Mouse (Mus musculus): ENCODE data around the gene Fbxl14. TPM values are rescaled to one million over a fixed set of nuclear protein-coding genes. Genes with fewer than 3 reads are reported as not detected.

Gene Fbxl14
- polyA plus RNA-seq, 1 experiment from 2014 or later = 2.9 TPM

DNA sequence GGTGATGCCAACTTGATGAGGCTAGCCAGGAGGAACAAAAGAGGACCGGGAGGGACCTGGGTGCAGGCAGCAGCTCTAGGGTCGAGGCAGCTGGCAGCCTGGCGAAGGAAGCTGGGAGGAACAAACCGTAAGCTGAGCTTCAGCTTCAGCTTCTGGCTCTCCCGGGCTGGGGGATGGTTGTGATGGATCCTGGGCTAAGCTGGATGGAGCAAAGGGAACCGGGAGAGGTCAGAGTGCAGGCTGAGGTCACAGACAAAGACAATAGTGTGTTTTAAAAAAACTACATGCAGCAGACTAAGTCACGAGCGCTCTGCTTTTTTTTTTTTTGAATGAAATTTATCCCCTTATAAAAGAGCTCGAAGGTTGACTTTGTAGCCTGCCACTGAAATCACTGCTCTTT, 41.3 kb downstream of the Fbxl14 start:
- TF ChIP-seq EP300 (optimal IDR thresholded peaks at IDR 0.05) (no peak), CTCF (IDR thresholded peaks at IDR 0.05; ENCODE audit: low read depth) (no peak)
- H3K9ac ChIP-seq (ENCODE audit: low read length) = no peak overlapping the region
- H3K36me3 ChIP-seq (ENCODE audit: control insufficient read depth, insufficient read depth, low read length) = no peaks in the 10 kb centered on the region
- no peak overlapping the region for H3K4me2 ChIP-seq (replicated peaks; ENCODE audit: low read depth)
- no peak overlapping the region for H3K4me3 ChIP-seq (ENCODE audit: low read depth, low read length)
- no peaks in the 10 kb centered on the region for H3K4me1 ChIP-seq (replicated peaks; ENCODE audit: control insufficient read depth, insufficient read depth)
- WGBS = 38% methylated on average over 9 of the region's 9 CpGs
- no peak for DNase-seq (ENCODE audit: low spot score)
- H3K9me3 ChIP-seq (ENCODE audit: control insufficient read depth, low read length) = no peaks in the 10 kb centered on the region
- H3K27me3 ChIP-seq (ENCODE audit: control insufficient read depth, insufficient read depth, low read length) = no peaks in the 10 kb centered on the region
- no peak for ATAC-seq (ENCODE audit: low FRiP score, low TSS enrichment)
- H3K27ac ChIP-seq (replicated peaks) = no peak overlapping the region

DNA sequence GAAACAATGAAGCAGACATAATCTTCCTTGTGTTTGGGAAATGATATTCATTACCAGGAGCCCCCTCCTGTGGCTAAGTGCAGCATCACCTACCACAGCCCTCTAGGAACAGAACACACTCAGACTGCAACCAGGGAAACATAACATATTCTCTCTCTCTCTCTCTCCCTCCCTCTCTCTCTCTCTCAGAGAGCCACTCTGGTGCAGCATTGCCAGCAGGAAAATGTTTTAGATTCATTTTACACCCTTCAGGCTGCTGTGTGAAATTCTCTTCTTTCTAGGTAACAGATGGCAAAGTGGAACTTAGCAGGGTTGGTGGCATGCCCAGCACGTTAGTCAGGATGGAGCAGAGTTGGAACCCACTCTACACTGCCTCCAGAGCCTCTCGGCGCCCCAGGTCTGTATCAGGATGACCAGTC, 42.0 kb downstream of the Fbxl14 start:
- no peak for ATAC-seq (ENCODE audit: low FRiP score, low TSS enrichment)

DNA sequence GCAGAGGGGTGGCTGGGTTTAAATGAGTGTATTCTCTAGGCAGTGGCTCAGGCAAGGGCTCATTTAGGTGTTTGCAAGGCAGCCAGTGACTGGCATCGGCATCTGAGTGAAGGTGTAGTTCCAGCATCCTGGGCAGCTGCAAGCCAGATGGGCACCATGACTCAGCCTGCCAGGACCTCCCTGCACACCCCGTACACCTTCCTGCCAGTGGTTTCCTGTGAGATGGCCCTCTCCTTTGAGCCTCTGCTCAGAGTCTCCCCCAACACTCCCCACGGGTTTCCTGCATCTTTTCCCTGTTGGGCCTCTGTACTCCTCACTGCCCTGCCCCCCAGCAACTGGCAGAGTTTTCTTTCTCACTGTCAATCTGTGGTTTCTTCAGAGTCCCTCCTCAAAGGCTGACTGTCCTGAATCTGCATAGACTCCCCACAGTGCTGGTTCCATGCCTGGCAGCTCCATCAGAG, 42.5 kb downstream of the Fbxl14 start:
- no peaks in the 10 kb centered on the region for H3K4me1 ChIP-seq (replicated peaks; ENCODE audit: control insufficient read depth, insufficient read depth)
- no peak overlapping the region for H3K4me2 ChIP-seq (replicated peaks; ENCODE audit: low read depth)
- TF ChIP-seq CTCF (IDR thresholded peaks at IDR 0.05; ENCODE audit: low read depth) (no peak), EP300 (optimal IDR thresholded peaks at IDR 0.05) (no peak)
- no peaks in the 10 kb centered on the region for H3K27me3 ChIP-seq (ENCODE audit: control insufficient read depth, insufficient read depth, low read length)
- no peak overlapping the region for H3K9ac ChIP-seq (ENCODE audit: low read length)
- no peak overlapping the region for H3K4me3 ChIP-seq (ENCODE audit: low read depth, low read length)
- 43% methylated on average over 3 of the region's 3 CpGs for WGBS
- no peaks in the 10 kb centered on the region for H3K36me3 ChIP-seq (ENCODE audit: control insufficient read depth, insufficient read depth, low read length)
- no peak overlapping the region for H3K27ac ChIP-seq (replicated peaks)
- no peaks in the 10 kb centered on the region for H3K9me3 ChIP-seq (ENCODE audit: control insufficient read depth, low read length)
- ATAC-seq (ENCODE audit: low FRiP score, low TSS enrichment) = no peak
- no peak for DNase-seq (ENCODE audit: low spot score)

More for the DNA sequence above, 42.0 kb downstream of the Fbxl14 start:
- Histone ChIP-seq H3K27ac (replicated peaks) (no peak overlapping the region), H3K36me3 (ENCODE audit: control insufficient read depth, insufficient read depth, low read length) (no peaks in the 10 kb centered on the region), H3K27me3 (ENCODE audit: control insufficient read depth, insufficient read depth, low read length) (no peaks in the 10 kb centered on the region), H3K4me2 (replicated peaks; ENCODE audit: low read depth) (no peak overlapping the region), H3K9me3 (ENCODE audit: control insufficient read depth, low read length) (no peaks in the 10 kb centered on the region), H3K9ac (ENCODE audit: low read length) (no peak overlapping the region), H3K4me3 (ENCODE audit: low read depth, low read length) (no peak overlapping the region), H3K4me1 (replicated peaks; ENCODE audit: control insufficient read depth, insufficient read depth) (no peaks in the 10 kb centered on the region)
- TF ChIP-seq EP300 (optimal IDR thresholded peaks at IDR 0.05) = no peak
- TF ChIP-seq CTCF (IDR thresholded peaks at IDR 0.05; ENCODE audit: low read depth) = peak; percentile 43
- 78% methylated on average over 3 of the region's 3 CpGs for WGBS
- no peak for DNase-seq (ENCODE audit: low spot score)

DNA sequence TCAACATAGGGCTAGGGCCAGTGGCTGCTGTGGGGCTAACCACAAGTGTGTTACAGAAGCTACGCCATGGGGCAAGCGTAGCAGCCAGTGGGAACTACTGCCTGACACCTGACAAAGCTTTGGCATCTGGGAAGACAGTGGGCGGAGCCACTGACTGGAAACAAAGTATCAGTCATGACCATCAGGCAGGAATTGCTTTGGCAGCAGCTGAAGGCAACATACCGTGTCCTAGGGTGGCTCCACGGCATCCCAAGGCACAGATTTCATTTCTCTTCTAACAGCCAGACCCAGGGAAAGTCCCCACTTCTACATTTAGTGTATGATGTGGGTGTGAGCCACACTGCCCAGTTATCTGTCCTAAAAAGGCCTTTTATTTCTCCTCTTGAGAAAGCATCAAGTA, 47.0 kb downstream of the Fbxl14 start:
- Histone ChIP-seq H3K27ac (replicated peaks) (no peak overlapping the region), H3K9ac (ENCODE audit: low read length) (no peak overlapping the region)

DNA sequence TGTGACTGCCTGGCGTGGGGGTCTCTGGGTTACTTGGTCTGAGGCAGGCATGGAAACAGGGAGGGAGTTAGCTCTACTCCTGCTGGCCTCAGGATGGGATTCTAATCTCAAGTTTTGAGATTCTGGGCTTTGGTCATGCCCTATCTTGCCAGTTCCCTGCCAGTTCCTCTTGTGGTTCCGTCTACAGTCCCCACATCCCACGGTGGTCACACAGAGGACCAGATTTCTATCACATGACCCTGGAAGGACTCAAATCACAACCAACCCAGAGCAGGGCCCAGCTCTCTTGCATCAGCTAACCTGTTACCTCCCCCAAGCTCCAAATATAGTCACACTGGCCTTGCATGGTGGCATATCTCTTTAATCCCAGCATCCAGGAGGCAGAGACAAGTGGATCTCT, 50.2 kb downstream of the Fbxl14 start:
- 85% methylated on average over 3 of the region's 3 CpGs for WGBS

More for the DNA sequence above, 47.0 kb downstream of the Fbxl14 start:
- Histone ChIP-seq H3K36me3 (ENCODE audit: control insufficient read depth, insufficient read depth, low read length) (no peaks in the 10 kb centered on the region), H3K9me3 (ENCODE audit: control insufficient read depth, low read length) (no peaks in the 10 kb centered on the region), H3K27me3 (ENCODE audit: control insufficient read depth, insufficient read depth, low read length) (no peaks in the 10 kb centered on the region), H3K4me1 (replicated peaks; ENCODE audit: control insufficient read depth, insufficient read depth) (no peaks in the 10 kb centered on the region), H3K4me3 (ENCODE audit: low read depth, low read length) (no peak overlapping the region), H3K4me2 (replicated peaks; ENCODE audit: low read depth) (no peak overlapping the region)
- no peak for DNase-seq (ENCODE audit: low spot score)
- WGBS = 70% methylated on average over 5 of the region's 5 CpGs
- no peak for TF ChIP-seq CTCF (IDR thresholded peaks at IDR 0.05; ENCODE audit: low read depth)
- no peak for TF ChIP-seq EP300 (optimal IDR thresholded peaks at IDR 0.05)
- ATAC-seq (ENCODE audit: low FRiP score, low TSS enrichment) = no peak

More for the DNA sequence above, 50.2 kb downstream of the Fbxl14 start:
- DNase-seq (ENCODE audit: low spot score) = no peak
- no peak overlapping the region for H3K4me3 ChIP-seq (ENCODE audit: low read depth, low read length)
- no peak overlapping the region for H3K27ac ChIP-seq (replicated peaks)
- no peaks in the 10 kb centered on the region for H3K36me3 ChIP-seq (ENCODE audit: control insufficient read depth, insufficient read depth, low read length)
- TF ChIP-seq CTCF (IDR thresholded peaks at IDR 0.05; ENCODE audit: low read depth) (no peak), EP300 (optimal IDR thresholded peaks at IDR 0.05) (no peak)
- H3K9ac ChIP-seq (ENCODE audit: low read length) = no peak overlapping the region
- H3K27me3 ChIP-seq (ENCODE audit: control insufficient read depth, insufficient read depth, low read length) = no peaks in the 10 kb centered on the region
- ATAC-seq (ENCODE audit: low FRiP score, low TSS enrichment) = no peak
- no peaks in the 10 kb centered on the region for H3K4me1 ChIP-seq (replicated peaks; ENCODE audit: control insufficient read depth, insufficient read depth)
- H3K9me3 ChIP-seq (ENCODE audit: control insufficient read depth, low read length) = no peaks in the 10 kb centered on the region
- no peak overlapping the region for H3K4me2 ChIP-seq (replicated peaks; ENCODE audit: low read depth)

Other genes with a start within 250 kb of the Fbxl14 start
- 0.13 and 0.23 TPM in 2 replicates for gene Cacna2d4, start 243.1 kb upstream of the Fbxl14 start, polyA plus RNA-seq (2015; fragmentation: Nextera tagmentation; extraction: Ambion mirVana)
- 0.08 TPM in 2 replicates for gene Lrtm2, start 148.9 kb upstream of the Fbxl14 start, polyA plus RNA-seq (2015; fragmentation: Nextera tagmentation; extraction: Ambion mirVana)
- 80.7 and 90.5 TPM in 2 replicates for gene Adipor2, start 62.0 kb upstream of the Fbxl14 start, polyA plus RNA-seq (2015; fragmentation: Nextera tagmentation; extraction: Ambion mirVana)
- gene Wnt5b, start 64.7 kb downstream of the Fbxl14 start, polyA plus RNA-seq (2015; fragmentation: Nextera tagmentation; extraction: Ambion mirVana) = 4.5 and 5.2 TPM in 2 replicates

Measured in stomach, postnatal 0 days (tissue).